8 mouse cellular contexts compared by ENCODE assay signal in genomic region chr10:81168087-81168431, GRCm38 (mm10). TPM values are rescaled to one million over a fixed set of nuclear protein-coding genes. Genes with fewer than 3 reads are reported as not detected.
DNase-seq lines count a peak whose midpoint lies in the region; ATAC-seq and TF ChIP-seq lines count a peak whose summit lies in the region.

No protein-coding gene starts in this region.

- peak; percentile 32 for ATAC-seq in activated CD4-positive, CD25-positive, alpha-beta regulatory T cell, adult 4 months
- peak; percentile 24 for ATAC-seq in megakaryocyte progenitor cell, adult 5-6 weeks (replicated peaks; ENCODE audit: poor library complexity)

- H3K9me3 ChIP-seq in hindbrain, embryonic 10.5 days, result no peaks in the 10 kb centered on the region

- no peaks in the 10 kb centered on the region for H3K36me3 ChIP-seq in kidney, adult 2 months (ENCODE audit: control insufficient read depth, insufficient read depth, low read length)
- peaks cover 24% of the 10 kb centered on the region for H3K36me3 ChIP-seq in hindbrain, embryonic 10.5 days

- WGBS in kidney, adult 2 months, result 4% methylated on average over 5 of the region's 5 CpGs
- 12% methylated on average over 5 of the region's 5 CpGs for WGBS in hindbrain, embryonic 10.5 days

- H3K4me3 ChIP-seq in kidney, adult 2 months (ENCODE audit: insufficient read depth, low read depth, low read length), result peak overlapping the region; percentile 36
- H3K4me3 ChIP-seq in hindbrain, embryonic 10.5 days, result peak overlapping the region; percentile 99

- no peaks in the 10 kb centered on the region for H3K27me3 ChIP-seq in kidney, adult 2 months (replicated peaks; ENCODE audit: control insufficient read depth, insufficient read depth, low read length)
- H3K27me3 ChIP-seq in hindbrain, embryonic 10.5 days (ENCODE audit: insufficient read depth, poor library complexity, severe bottlenecking), result no peaks in the 10 kb centered on the region

- DNase-seq in kidney, adult 2 months, result no peak
- DNase-seq in kidney, adult 18-20 months, result no peak
- no peak for DNase-seq in hindbrain, embryonic 10.5 days (ENCODE audit: low spot score)
- DNase-seq in spleen, postnatal 36 days (ENCODE audit: low spot score in 2 of 2), result no peak
- no peak for DNase-seq in cerebellum, adult 18-20 months
- no peak for DNase-seq in adrenal gland, postnatal 10 days

- TF ChIP-seq POLR2A in kidney, adult 2 months (IDR thresholded peaks at IDR 0.05; ENCODE audit: low read depth, low read length), result no peak

- peak overlapping the region; percentile 29 for H3K27ac ChIP-seq in kidney, adult 2 months (ENCODE audit: insufficient read depth, low read depth, low read length)
- H3K27ac ChIP-seq in hindbrain, embryonic 10.5 days, result peak overlapping the region; percentile 94

- H3K4me1 ChIP-seq in kidney, adult 2 months (ENCODE audit: control insufficient read depth, insufficient read depth, low read length), result peaks cover 15% of the 10 kb centered on the region; the same call in 1 of the 2 replicates
- peaks cover 44% of the 10 kb centered on the region for H3K4me1 ChIP-seq in hindbrain, embryonic 10.5 days (replicated peaks)

- no peak for TF ChIP-seq CTCF in kidney, adult 2 months (conservative IDR thresholded peaks at IDR 0.05; ENCODE audit: insufficient read depth, insufficient read length, low read depth, low read length)

RNA-seq across cellular contexts. Expression of gene Pias4, which starts 0.3 kb away (rescaled TPM):
- 34.6 and 36.8 TPM in 2 replicates for polyA plus RNA-seq in kidney, adult 2 months (2012; rRNA removed)
- 10 to 100 TPM; 17.6 to 23.8 TPM for polyA plus RNA-seq in activated CD4-positive, CD25-positive, alpha-beta regulatory T cell, adult 4 months (2017; shearing (Covaris generic))
- 64.1 and 72.2 TPM in 2 replicates for polyA plus RNA-seq in hindbrain, embryonic 10.5 days (2016; fragmentation: Nextera tagmentation; extraction: Ambion mirVana)
- 9.4 and 10.0 TPM in 2 replicates for total RNA-seq in megakaryocyte progenitor cell, adult 5-6 weeks (2015)
- total RNA-seq in megakaryocyte progenitor cell, adult 5-6 weeks (2017), result 9.4 and 9.8 TPM in 2 replicates
- total RNA-seq in adrenal gland, postnatal 10 days (2021), result 10 to 100 TPM; 25.8 to 26.5 TPM

RNA-seq across cellular contexts. Expression of gene Eef2, which starts 8.4 kb away (rescaled TPM):
- polyA plus RNA-seq in kidney, adult 2 months (2012; rRNA removed), result 1,330 and 1,454 TPM in 2 replicates
- 1,000 to 10,000 TPM in 1 of 2 experiments, 100 to 1,000 TPM in 1; 933 to 1,303 TPM for polyA plus RNA-seq in activated CD4-positive, CD25-positive, alpha-beta regulatory T cell, adult 4 months (2017; shearing (Covaris generic))
- polyA plus RNA-seq in hindbrain, embryonic 10.5 days (2016; fragmentation: Nextera tagmentation; extraction: Ambion mirVana), result 495 and 570 TPM in 2 replicates
- 526 and 599 TPM in 2 replicates for total RNA-seq in megakaryocyte progenitor cell, adult 5-6 weeks (2015)
- total RNA-seq in megakaryocyte progenitor cell, adult 5-6 weeks (2017), result 1,508 and 1,553 TPM in 2 replicates
- 1,000 to 10,000 TPM; 1,466 to 1,521 TPM for total RNA-seq in adrenal gland, postnatal 10 days (2021)

RNA-seq across cellular contexts. Expression of gene Dapk3, which starts 14.7 kb away (rescaled TPM):
- 52.9 and 54.0 TPM in 2 replicates for polyA plus RNA-seq in kidney, adult 2 months (2012; rRNA removed)
- 1 to 10 TPM; 4.1 to 4.9 TPM for polyA plus RNA-seq in activated CD4-positive, CD25-positive, alpha-beta regulatory T cell, adult 4 months (2017; shearing (Covaris generic))
- 58.3 and 75.6 TPM in 2 replicates for polyA plus RNA-seq in hindbrain, embryonic 10.5 days (2016; fragmentation: Nextera tagmentation; extraction: Ambion mirVana)
- 15.5 and 17.2 TPM in 2 replicates for total RNA-seq in megakaryocyte progenitor cell, adult 5-6 weeks (2015)
- 37.2 and 54.7 TPM in 2 replicates for total RNA-seq in megakaryocyte progenitor cell, adult 5-6 weeks (2017)
- 10 to 100 TPM; 55.3 to 55.6 TPM for total RNA-seq in adrenal gland, postnatal 10 days (2021)

RNA-seq across cellular contexts. Expression of gene 4930442H23Rik, which starts 15.6 kb away (rescaled TPM):
- not detected in 2 replicates for polyA plus RNA-seq in kidney, adult 2 months (2012; rRNA removed)
- polyA plus RNA-seq in activated CD4-positive, CD25-positive, alpha-beta regulatory T cell, adult 4 months (2017; shearing (Covaris generic)), result not detected
- polyA plus RNA-seq in hindbrain, embryonic 10.5 days (2016; fragmentation: Nextera tagmentation; extraction: Ambion mirVana), result not detected in 2 replicates
- not detected in 2 replicates for total RNA-seq in megakaryocyte progenitor cell, adult 5-6 weeks (2015)
- not detected in 2 replicates for total RNA-seq in megakaryocyte progenitor cell, adult 5-6 weeks (2017)
- total RNA-seq in adrenal gland, postnatal 10 days (2021), result not detected

RNA-seq across cellular contexts. Expression of gene Zbtb7a, which starts 33.0 kb away (rescaled TPM):
- polyA plus RNA-seq in kidney, adult 2 months (2012; rRNA removed), result 36.0 and 37.1 TPM in 2 replicates
- 10 to 100 TPM; 10.7 to 12.4 TPM for polyA plus RNA-seq in activated CD4-positive, CD25-positive, alpha-beta regulatory T cell, adult 4 months (2017; shearing (Covaris generic))
- 9.4 and 12.4 TPM in 2 replicates for polyA plus RNA-seq in hindbrain, embryonic 10.5 days (2016; fragmentation: Nextera tagmentation; extraction: Ambion mirVana)
- 17.4 and 18.9 TPM in 2 replicates for total RNA-seq in megakaryocyte progenitor cell, adult 5-6 weeks (2015)
- 7.7 and 8.6 TPM in 2 replicates for total RNA-seq in megakaryocyte progenitor cell, adult 5-6 weeks (2017)
- 10 to 100 TPM; 61.1 to 66.6 TPM for total RNA-seq in adrenal gland, postnatal 10 days (2021)
